27 mouse cellular contexts compared by ENCODE assay signal in genomic region chr5:96240856-96241255, GRCm38 (mm10).
"Had no signal": no experiment of that assay in that cellular context is flagged by ENCODE, and none has a peak within 500 bp of the region (broad histone marks: within the 10 kb centered on the region; RNA-seq: fewer than 3 reads in every experiment).

No protein-coding gene starts in this region.

- H3K4me1 ChIP-seq: kidney, embryonic 15.5 days; limb, embryonic 12.5 days; limb, embryonic 15.5 days; megakaryocyte, embryonic 14.5 days; midbrain, embryonic 10.5 days; midbrain, embryonic 13.5 days; neural tube, embryonic 13.5 days had no signal

- ATAC-seq: midbrain, embryonic 13.5 days; midbrain, embryonic 16.5 days had no signal

- H3K9me3 ChIP-seq: kidney, embryonic 15.5 days; limb, embryonic 12.5 days; limb, embryonic 15.5 days; megakaryocyte, embryonic 14.5 days; midbrain, embryonic 10.5 days; midbrain, embryonic 13.5 days; neural tube, embryonic 13.5 days had no signal

- H3K27me3 ChIP-seq: kidney, embryonic 15.5 days; limb, embryonic 12.5 days; limb, embryonic 15.5 days; megakaryocyte, embryonic 14.5 days; midbrain, embryonic 13.5 days; neural tube, embryonic 13.5 days had no signal

- H3K9ac ChIP-seq: kidney, embryonic 15.5 days; limb, embryonic 12.5 days; limb, embryonic 15.5 days; liver, embryonic 14.5 days; midbrain, embryonic 13.5 days; neural tube, embryonic 13.5 days had no signal

- H3K27ac ChIP-seq: kidney, embryonic 15.5 days; left cerebral cortex, adult 2 months; limb, embryonic 12.5 days; limb, embryonic 15.5 days; liver, embryonic 14.5 days; midbrain, embryonic 10.5 days; midbrain, embryonic 13.5 days; neural tube, embryonic 13.5 days; stomach, postnatal 0 days had no signal

- DNase-seq: kidney, adult 11 months; kidney, adult 8-10 months; kidney, postnatal 10 days; kidney, postnatal 36 days; layer of hippocampus, postnatal 36 days; left cerebral cortex, postnatal 4 days; lung, adult 18-20 months; lung, postnatal 4 days; retina, postnatal 1 day; right cerebral cortex, postnatal 14 days; right cerebral cortex, postnatal 4 days; thymus, adult 2 months; thymus, postnatal 14 days; thymus, postnatal 4 days had no signal

- H3K4me3 ChIP-seq: kidney, embryonic 15.5 days; left cerebral cortex, adult 2 months; limb, embryonic 12.5 days; limb, embryonic 15.5 days; megakaryocyte, embryonic 14.5 days; midbrain, embryonic 10.5 days; midbrain, embryonic 13.5 days; myocyte; neural tube, embryonic 13.5 days had no signal

- H3K4me2 ChIP-seq: kidney, embryonic 15.5 days; limb, embryonic 12.5 days; limb, embryonic 15.5 days; liver, embryonic 11.5 days; midbrain, embryonic 13.5 days; neural tube, embryonic 13.5 days had no signal
